ENCODE assay signal across 28 mouse cellular contexts in the genomic region with DNA sequence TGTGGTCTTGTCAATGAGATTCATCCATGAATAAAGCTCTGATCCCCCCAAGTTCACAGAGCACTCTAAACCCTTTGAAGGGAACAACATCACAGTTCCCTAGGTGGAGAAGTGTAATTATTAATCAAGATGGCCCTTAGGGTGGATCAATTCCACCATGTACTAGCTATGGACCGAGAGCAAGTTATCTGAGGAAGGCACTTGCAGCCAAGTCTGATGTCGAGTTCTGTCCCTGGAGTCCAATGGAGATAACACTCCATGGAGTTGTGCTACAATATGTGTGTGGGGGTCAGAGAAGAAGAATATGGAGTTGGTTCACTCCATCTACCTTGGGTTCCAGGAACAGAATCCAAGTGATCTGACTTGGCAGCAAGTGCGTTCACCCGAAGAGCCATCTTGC. TPM values are rescaled to one million over a fixed set of nuclear protein-coding genes. Genes with fewer than 3 reads are reported as not detected.
"Had no signal": no experiment of that assay in that cellular context is flagged by ENCODE, and none has a peak within 500 bp of the region (broad histone marks: within the 10 kb centered on the region; RNA-seq: fewer than 3 reads in every experiment).

No protein-coding gene starts in this region.

- H3K27ac ChIP-seq: heart, embryonic 10.5 days; hindbrain, embryonic 14.5 days; intestine, embryonic 15.5 days; layer of hippocampus, adult 2 months; limb, embryonic 13.5 days; limb, embryonic 15.5 days had no signal

- DNase-seq: forebrain, postnatal 0 days; gastrocnemius, postnatal 14 days; gastrocnemius, postnatal 36 days; heart, adult 18-20 months; heart, postnatal 10 days; heart, postnatal 36 days; kidney, adult 18-20 months; kidney, adult 8-10 months; kidney, postnatal 10 days; kidney, postnatal 25 days; kidney, postnatal 4 days; layer of hippocampus, postnatal 36 days; left cerebral cortex, postnatal 4 days had no signal

- H3K9me3 ChIP-seq: heart, embryonic 10.5 days; heart, embryonic 12.5 days; intestine, embryonic 15.5 days; limb, embryonic 13.5 days; limb, embryonic 15.5 days had no signal

- H3K9ac ChIP-seq: forebrain, postnatal 0 days; heart, embryonic 12.5 days; hindbrain, embryonic 14.5 days; intestine, embryonic 15.5 days; limb, embryonic 13.5 days; limb, embryonic 15.5 days had no signal

- H3K4me2 ChIP-seq: heart, embryonic 12.5 days; hindbrain, embryonic 14.5 days; intestine, embryonic 15.5 days; limb, embryonic 13.5 days; limb, embryonic 15.5 days had no signal

- H3K27me3 ChIP-seq: heart, embryonic 12.5 days; intestine, embryonic 15.5 days; limb, embryonic 13.5 days; limb, embryonic 15.5 days had no signal

- H3K4me3 ChIP-seq: heart, embryonic 10.5 days; heart, embryonic 12.5 days; intestine, embryonic 15.5 days; layer of hippocampus, adult 2 months; limb, embryonic 13.5 days; limb, embryonic 15.5 days had no signal

- H3K36me3 ChIP-seq: intestine, embryonic 15.5 days had no signal

- ATAC-seq: forebrain, postnatal 0 days; hindbrain, embryonic 16.5 days; inflammation-experienced regulatory T-cells, adult 6 months; intestine, embryonic 15.5 days; intestine, postnatal 0 days had no signal

- H3K4me1 ChIP-seq: heart, embryonic 10.5 days; heart, embryonic 12.5 days; intestine, embryonic 15.5 days; limb, embryonic 13.5 days; limb, embryonic 15.5 days had no signal

RNA-seq across cellular contexts. Expression of a gene that starts 4.3 kb away (rescaled TPM):
- polyA plus RNA-seq: forebrain, postnatal 0 days; gonadal fat pad, adult 2 months; heart, embryonic 10.5 days; heart, embryonic 12.5 days; hindbrain, embryonic 11.5 days; hindbrain, embryonic 14.5 days; hindbrain, embryonic 16.5 days; intestine, embryonic 15.5 days; intestine, postnatal 0 days; kidney, embryonic 14.5 days; kidney, embryonic 16.5 days; limb, embryonic 11.5 days had no signal
